Mouse (Mus musculus): Measurements from ENCODE around the gene Aqp5. TPM values are rescaled to one million over a fixed set of nuclear protein-coding genes. Genes with fewer than 3 reads are reported as not detected.

The Aqp5 gene
- total and polyA plus RNA-seq, 3 experiments, result not detected

GRCm38 (mm10) chr15:99592877-99593276 lies 2.3 kb downstream of the Aqp5 start:
- H3K36me3 ChIP-seq (ENCODE audit: control insufficient read depth in 1 of 2, insufficient read depth in 2 of 2, low read length in 2 of 2), result no peaks in the 10 kb centered on the region
- H3K27ac ChIP-seq (ENCODE audit: control insufficient read depth, low read depth, low read length), result no peak overlapping the region
- no peaks in the 10 kb centered on the region for H3K9me3 ChIP-seq (replicated peaks; ENCODE audit: insufficient read depth, low read length)
- no peak for TF ChIP-seq MAX (IDR thresholded peaks at IDR 0.05; ENCODE audit: low read length)
- TF ChIP-seq EP300 (IDR thresholded peaks at IDR 0.05; ENCODE audit: low read depth in 1 of 2, low read length in 2 of 2), result no peak
- TF ChIP-seq CTCF (IDR thresholded peaks at IDR 0.05 in 2 of 3, conservative IDR thresholded peaks at IDR 0.05 in 1 of 3; ENCODE audit: control insufficient read depth in 1 of 3, insufficient read depth in 1 of 3, low read depth in 2 of 3, low read length in 3 of 3, poor library complexity in 1 of 3, severe bottlenecking in 1 of 3), result no peak
- TF ChIP-seq MYC (IDR thresholded peaks at IDR 0.05; ENCODE audit: low read depth, low read length), result no peak
- no peak for TF ChIP-seq TAL1 (IDR thresholded peaks at IDR 0.05; ENCODE audit: low read length)
- no peaks in the 10 kb centered on the region for H3K79me2 ChIP-seq (ENCODE audit: control insufficient read depth, insufficient read depth, low read length, poor library complexity)
- no peak for DNase-seq (ENCODE audit: low read depth, low spot score)
- no peaks in the 10 kb centered on the region for H3K4me1 ChIP-seq (ENCODE audit: control insufficient read depth in 1 of 2, insufficient read depth in 2 of 2, low read length in 2 of 2)
- no peaks in the 10 kb centered on the region for H3K27me3 ChIP-seq (ENCODE audit: control insufficient read depth in 1 of 2, insufficient read depth in 2 of 2, low read length in 2 of 2)
- H3K4me3 ChIP-seq (ENCODE audit: control insufficient read depth in 1 of 2, insufficient read depth in 1 of 2, low read depth in 2 of 2, low read length in 2 of 2), result no peak overlapping the region
- H3K9ac ChIP-seq (ENCODE audit: control insufficient read depth, low read depth, low read length, poor library complexity, severe bottlenecking), result no peak overlapping the region

GRCm38 (mm10) chr15:99594951-99595350 lies 4.4 kb downstream of the Aqp5 start:
- TF ChIP-seq MAZ (IDR thresholded peaks at IDR 0.05; ENCODE audit: low read depth, low read length) (no peak), UBTF (IDR thresholded peaks at IDR 0.05; ENCODE audit: borderline replicate concordance, insufficient read depth, low read depth, low read length) (no peak), MEF2A (IDR thresholded peaks at IDR 0.05; ENCODE audit: extremely low read depth, insufficient replicate concordance, low read depth, low read length, poor library complexity, severe bottlenecking) (no peak), KAT2A (conservative IDR thresholded peaks at IDR 0.05; ENCODE audit: low read depth, low read length) (no peak), ZKSCAN1 (IDR thresholded peaks at IDR 0.05; ENCODE audit: low read depth, low read length) (no peak)
- Histone ChIP-seq H3K4me3 (ENCODE audit: control insufficient read depth in 1 of 2, insufficient read depth in 1 of 2, low read depth in 2 of 2, low read length in 2 of 2) (no peak overlapping the region), H3K4me1 (ENCODE audit: control insufficient read depth in 1 of 2, insufficient read depth in 2 of 2, low read length in 2 of 2) (no peaks in the 10 kb centered on the region), H3K9me3 (replicated peaks; ENCODE audit: insufficient read depth, low read length) (no peaks in the 10 kb centered on the region), H3K27ac (ENCODE audit: control insufficient read depth, low read depth, low read length) (no peak overlapping the region), H3K36me3 (ENCODE audit: control insufficient read depth in 1 of 2, insufficient read depth in 2 of 2, low read length in 2 of 2) (no peaks in the 10 kb centered on the region), H3K79me2 (ENCODE audit: control insufficient read depth, insufficient read depth, low read length, poor library complexity) (no peaks in the 10 kb centered on the region), H3K9ac (ENCODE audit: control insufficient read depth, low read depth, low read length, poor library complexity, severe bottlenecking) (no peak overlapping the region), H3K27me3 (ENCODE audit: control insufficient read depth in 1 of 2, insufficient read depth in 2 of 2, low read length in 2 of 2) (peaks cover 0 to 1% of the 10 kb centered on the region in 2 experiments; a peak in 3 of 4 replicates)
- DNase-seq (ENCODE audit: low read depth, low spot score), result no peak

GRCm38 (mm10) chr15:99596056-99596687 lies 5.6 kb downstream of the Aqp5 start:
- no peaks in the 10 kb centered on the region for H3K4me1 ChIP-seq (ENCODE audit: control insufficient read depth in 1 of 2, insufficient read depth in 2 of 2, low read length in 2 of 2)
- H3K27ac ChIP-seq (ENCODE audit: control insufficient read depth, low read depth, low read length), result no peak overlapping the region
- no peaks in the 10 kb centered on the region for H3K79me2 ChIP-seq (ENCODE audit: control insufficient read depth, insufficient read depth, low read length, poor library complexity)
- H3K36me3 ChIP-seq (ENCODE audit: control insufficient read depth in 1 of 2, insufficient read depth in 2 of 2, low read length in 2 of 2), result no peaks in the 10 kb centered on the region
- peaks cover 5 to 9% of the 10 kb centered on the region in 2 experiments for H3K27me3 ChIP-seq (ENCODE audit: control insufficient read depth in 1 of 2, insufficient read depth in 2 of 2, low read length in 2 of 2)
- H3K9ac ChIP-seq (ENCODE audit: control insufficient read depth, low read depth, low read length, poor library complexity, severe bottlenecking), result no peak overlapping the region
- H3K9me3 ChIP-seq (replicated peaks; ENCODE audit: insufficient read depth, low read length), result no peaks in the 10 kb centered on the region
- no peak overlapping the region for H3K4me3 ChIP-seq (ENCODE audit: control insufficient read depth in 1 of 2, insufficient read depth in 1 of 2, low read depth in 2 of 2, low read length in 2 of 2)
- peak; percentile 93 for DNase-seq (ENCODE audit: low read depth, low spot score)
- TF ChIP-seq POLR2AphosphoS5 (IDR thresholded peaks at IDR 0.05; ENCODE audit: borderline replicate concordance, low read depth, low read length), result no peak
- TF ChIP-seq MAX (IDR thresholded peaks at IDR 0.05; ENCODE audit: low read length), result no peak
- TF ChIP-seq CHD2 (IDR thresholded peaks at IDR 0.05; ENCODE audit: low read length), result no peak
- no peak for TF ChIP-seq MEF2A (IDR thresholded peaks at IDR 0.05; ENCODE audit: extremely low read depth, insufficient replicate concordance, low read depth, low read length, poor library complexity, severe bottlenecking)
- 0 out of 2 replicates have a peak, but pooled peaks have one; percentile 25 for TF ChIP-seq ZNF384 (IDR thresholded peaks at IDR 0.05; ENCODE audit: low read depth, low read length)
- no peak for TF ChIP-seq TCF12 (IDR thresholded peaks at IDR 0.05; ENCODE audit: low read depth, low read length)
- peak; percentile 54 for TF ChIP-seq MXI1 (IDR thresholded peaks at IDR 0.05; ENCODE audit: low read depth, low read length)
- no peak for TF ChIP-seq POLR2A (IDR thresholded peaks at IDR 0.05; ENCODE audit: control insufficient read depth in 1 of 2, insufficient read depth in 1 of 2, low read depth in 1 of 2, low read length in 2 of 2, poor library complexity in 1 of 2)
- TF ChIP-seq ELF1 (IDR thresholded peaks at IDR 0.05; ENCODE audit: low read depth, low read length), result no peak
- TF ChIP-seq POLR2AphosphoS2 (IDR thresholded peaks at IDR 0.05; ENCODE audit: low read length), result no peak
- TF ChIP-seq USF1 (IDR thresholded peaks at IDR 0.05; ENCODE audit: low read depth, low read length), result no peak
- peak; percentile 4 for TF ChIP-seq HCFC1 (IDR thresholded peaks at IDR 0.05; ENCODE audit: low read depth, low read length)
- TF ChIP-seq TBP (IDR thresholded peaks at IDR 0.05; ENCODE audit: low read depth, low read length), result no peak
- no peak for TF ChIP-seq MYB (IDR thresholded peaks at IDR 0.05; ENCODE audit: low read depth, low read length)
- TF ChIP-seq SIN3A (IDR thresholded peaks at IDR 0.05; ENCODE audit: low read length), result peak; percentile 60
- no peak for TF ChIP-seq GABPA (IDR thresholded peaks at IDR 0.05; ENCODE audit: low read depth, low read length)
- peak; percentile 96 to 99 (median 97) for TF ChIP-seq CTCF (IDR thresholded peaks at IDR 0.05 in 2 of 3, conservative IDR thresholded peaks at IDR 0.05 in 1 of 3; ENCODE audit: control insufficient read depth in 1 of 3, insufficient read depth in 1 of 3, low read depth in 2 of 3, low read length in 3 of 3, poor library complexity in 1 of 3, severe bottlenecking in 1 of 3)
- no peak for TF ChIP-seq MYC (IDR thresholded peaks at IDR 0.05; ENCODE audit: low read depth, low read length)
- no peak for TF ChIP-seq CHD1 (IDR thresholded peaks at IDR 0.05; ENCODE audit: low read depth, low read length)
